In genomic region chr11:35878559-35878897, GRCm38 (mm10) we compare ENCODE assay signal across 16 mouse cellular contexts. TPM values are rescaled to one million over a fixed set of nuclear protein-coding genes. Genes with fewer than 3 reads are reported as not detected.
A peak's percentile ranks its signal among the peaks of the same experiment; 100 is the strongest.
DNase-seq lines count a peak whose midpoint lies in the region; ATAC-seq and TF ChIP-seq lines count a peak whose summit lies in the region.
"Had no signal": no experiment of that assay in that cellular context is flagged by ENCODE, and none has a peak within 500 bp of the region (broad histone marks: within the 10 kb centered on the region; RNA-seq: fewer than 3 reads in every experiment).

No protein-coding gene starts in this region.

- H3K27ac ChIP-seq in liver, postnatal 0 days (ENCODE audit: low read depth) = no peak overlapping the region
- H3K27ac ChIP-seq in embryonic facial prominence, embryonic 10.5 days (replicated peaks) = peak overlapping the region; percentile 67
- peak overlapping the region; percentile 77 for H3K27ac ChIP-seq in hindbrain, embryonic 10.5 days
- H3K27ac ChIP-seq in midbrain, embryonic 14.5 days (replicated peaks; ENCODE audit: low read depth, low read length) = 0 out of 2 replicates have a peak overlapping the region, but pooled peaks have one; percentile 6
- H3K27ac ChIP-seq: gastrocnemius, adult 2 months; liver, embryonic 12.5 days had no signal

- H3K36me3 ChIP-seq in liver, postnatal 0 days (replicated peaks; ENCODE audit: insufficient read depth, low read length) = peaks cover 11% of the 10 kb centered on the region; the same call in 1 of the 2 replicates
- peaks cover 23% of the 10 kb centered on the region for H3K36me3 ChIP-seq in embryonic facial prominence, embryonic 10.5 days (replicated peaks)
- peaks cover 47% of the 10 kb centered on the region for H3K36me3 ChIP-seq in hindbrain, embryonic 10.5 days
- H3K36me3 ChIP-seq in midbrain, embryonic 14.5 days (ENCODE audit: control insufficient read depth, insufficient read depth, low read length) = peaks cover 10% of the 10 kb centered on the region
- H3K36me3 ChIP-seq: liver, embryonic 12.5 days had no signal

- no peak overlapping the region for H3K9ac ChIP-seq in liver, postnatal 0 days (replicated peaks)
- H3K9ac ChIP-seq in midbrain, embryonic 14.5 days (replicated peaks; ENCODE audit: low read length) = no peak overlapping the region
- H3K9ac ChIP-seq: liver, embryonic 12.5 days had no signal

- DNase-seq in liver, postnatal 0 days = no peak
- no peak for DNase-seq in liver
- DNase-seq in embryonic facial prominence, embryonic 10.5 days (ENCODE audit: low spot score) = no peak
- DNase-seq in hindbrain, embryonic 10.5 days (ENCODE audit: low spot score) = no peak
- no peak for DNase-seq in midbrain, embryonic 14.5 days
- no peak for DNase-seq in cerebellum, adult 18-20 months
- DNase-seq in ovary, postnatal 10 days (ENCODE audit: low spot score) = no peak
- no peak for DNase-seq in retina, postnatal 1 day
- DNase-seq: adrenal gland, postnatal 36 days; gastrocnemius, adult 2 months; kidney, adult 9 months; layer of hippocampus, postnatal 36 days; right cerebral cortex, adult 18-20 months had no signal

- no peaks in the 10 kb centered on the region for H3K4me1 ChIP-seq in liver, postnatal 0 days (ENCODE audit: insufficient read depth)
- peaks cover 50% of the 10 kb centered on the region for H3K4me1 ChIP-seq in embryonic facial prominence, embryonic 10.5 days
- peaks cover 51% of the 10 kb centered on the region for H3K4me1 ChIP-seq in hindbrain, embryonic 10.5 days (replicated peaks)
- H3K4me1 ChIP-seq in midbrain, embryonic 14.5 days (ENCODE audit: control insufficient read depth, insufficient read depth, low read length) = peaks cover 31% of the 10 kb centered on the region

- no peaks in the 10 kb centered on the region for H3K27me3 ChIP-seq in liver, postnatal 0 days (ENCODE audit: insufficient read depth, low read length)
- H3K27me3 ChIP-seq in embryonic facial prominence, embryonic 10.5 days (replicated peaks; ENCODE audit: low read depth, poor library complexity, severe bottlenecking) = peaks cover 18% of the 10 kb centered on the region
- peaks cover 11% of the 10 kb centered on the region for H3K27me3 ChIP-seq in hindbrain, embryonic 10.5 days (ENCODE audit: insufficient read depth, poor library complexity, severe bottlenecking)
- H3K27me3 ChIP-seq in midbrain, embryonic 14.5 days (ENCODE audit: control insufficient read depth, insufficient read depth, low read length) = no peaks in the 10 kb centered on the region

- no peak overlapping the region for H3K4me3 ChIP-seq in liver, postnatal 0 days (ENCODE audit: low read depth, low read length)
- no peak overlapping the region for H3K4me3 ChIP-seq in embryonic facial prominence, embryonic 10.5 days
- no peak overlapping the region for H3K4me3 ChIP-seq in hindbrain, embryonic 10.5 days
- no peak overlapping the region for H3K4me3 ChIP-seq in midbrain, embryonic 14.5 days (replicated peaks; ENCODE audit: low read depth, low read length)
- H3K4me3 ChIP-seq: gastrocnemius, adult 2 months; liver, embryonic 12.5 days had no signal

- H3K4me2 ChIP-seq in liver, postnatal 0 days (ENCODE audit: low read depth, low read length) = no peak overlapping the region
- no peak overlapping the region for H3K4me2 ChIP-seq in midbrain, embryonic 14.5 days (ENCODE audit: low read length)
- H3K4me2 ChIP-seq: liver, embryonic 12.5 days had no signal

- peak; percentile 10; the same call in 1 of the 2 replicates for ATAC-seq in liver, postnatal 0 days
- no peak for ATAC-seq in midbrain, embryonic 14.5 days (ENCODE audit: low FRiP score, low TSS enrichment)
- ATAC-seq: activated CD4-positive, CD25-positive, alpha-beta regulatory T cell, adult 4 months; liver, embryonic 12.5 days; lung, postnatal 0 days had no signal

- TF ChIP-seq CTCF in liver, postnatal 0 days (IDR thresholded peaks at IDR 0.05; ENCODE audit: low read depth) = no peak

- no peak for TF ChIP-seq EP300 in liver, postnatal 0 days (IDR thresholded peaks at IDR 0.05; ENCODE audit: low read depth)

- no peaks in the 10 kb centered on the region for H3K9me3 ChIP-seq in liver, postnatal 0 days (ENCODE audit: low read length)
- H3K9me3 ChIP-seq in embryonic facial prominence, embryonic 10.5 days = no peaks in the 10 kb centered on the region
- no peaks in the 10 kb centered on the region for H3K9me3 ChIP-seq in hindbrain, embryonic 10.5 days
- H3K9me3 ChIP-seq in midbrain, embryonic 14.5 days (ENCODE audit: control insufficient read depth, low read length) = no peaks in the 10 kb centered on the region
- H3K9me3 ChIP-seq: liver, embryonic 12.5 days had no signal

- WGBS in liver, postnatal 0 days (ENCODE audit: insufficient replicate concordance) = 55% methylated on average over 4 of the region's 4 CpGs
- 58% methylated on average over 4 of the region's 4 CpGs for WGBS in embryonic facial prominence, embryonic 10.5 days
- WGBS in hindbrain, embryonic 10.5 days = 58% methylated on average over 4 of the region's 4 CpGs
- WGBS in midbrain, embryonic 14.5 days = 45% methylated on average over 4 of the region's 4 CpGs

RNA-seq across cellular contexts. Expression of gene Rars, which starts 44.2 kb away (rescaled TPM):
- 26.9 and 28.3 TPM in 2 replicates for polyA plus RNA-seq in liver, postnatal 0 days (2015; fragmentation: Nextera tagmentation; extraction: Ambion mirVana)
- polyA plus RNA-seq in embryonic facial prominence, embryonic 10.5 days (2016; fragmentation: Nextera tagmentation; extraction: Ambion mirVana) = 110 and 115 TPM in 2 replicates
- 76.4 and 105 TPM in 2 replicates for polyA plus RNA-seq in hindbrain, embryonic 10.5 days (2016; fragmentation: Nextera tagmentation; extraction: Ambion mirVana)
- 72.0 and 73.1 TPM in 2 replicates for polyA plus RNA-seq in midbrain, embryonic 14.5 days (2014; fragmentation: Nextera tagmentation; extraction: Ambion mirVana)
